Mouse (Mus musculus): ENCODE measurements around the gene Mboat7.

DNA sequence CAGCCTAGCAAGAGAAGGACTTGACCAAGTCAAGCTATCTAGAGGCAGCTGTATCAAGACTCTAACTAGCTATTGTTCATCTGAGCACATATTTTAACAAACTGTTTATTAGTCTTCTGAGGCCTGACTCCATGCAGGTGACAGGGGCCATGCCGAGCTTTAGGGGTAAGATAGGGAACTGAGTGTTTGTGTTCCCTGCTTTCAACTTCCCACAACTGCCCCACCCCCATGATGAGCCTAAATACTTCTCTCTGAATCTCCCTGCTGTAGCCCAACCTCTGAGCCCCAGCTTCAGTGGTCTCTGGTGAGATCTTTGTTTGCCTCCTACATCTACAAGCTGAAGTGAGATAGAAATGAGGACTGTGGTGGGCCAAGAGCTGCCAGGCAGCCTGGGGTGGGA lies 21.9 kb upstream of the Mboat7 start:
- no peak for TF ChIP-seq POLR2A (IDR thresholded peaks at IDR 0.05; ENCODE audit: low read depth, low read length)
- no peak for TF ChIP-seq CTCF (IDR thresholded peaks at IDR 0.05; ENCODE audit: extremely low read depth, insufficient read depth, insufficient read length, insufficient replicate concordance)

Measured in spleen, adult 2 months (tissue).